Mouse (Mus musculus) liver, postnatal 0 days (tissue): ENCODE data around the gene Sik2.

Experiments
- CTCF ChIP-seq: sonication (generic); IDR thresholded peaks from 2 replicates; pipeline ENCODE4 v1.5.1; 2016; ENCODE audit warnings: antibody characterized with exemption, low read depth
- EP300 ChIP-seq: IDR thresholded peaks from 2 replicates; pipeline ENCODE4 v1.6.1; 2016; ENCODE audit warnings: antibody characterized with exemption, low read depth, mild to moderate bottlenecking

GRCm38 (mm10) chr9:50882183-50882582, 126.7 kb downstream of the Sik2 start:
- no peak for TF ChIP-seq EP300
- TF ChIP-seq CTCF: no peak
